Mouse (Mus musculus): Measurements from ENCODE around the gene Rfxap. TPM values are rescaled to one million over a fixed set of nuclear protein-coding genes. Genes with fewer than 3 reads are reported as not detected.
"Not testable (repeated sequence)": the region's sequence is repeated elsewhere in the genome, so short reads cannot be mapped to it uniquely, and the experiment has no call there.

The Rfxap gene
- polyA plus RNA-seq, 1 experiment from 2014 or later: 62.8 TPM

GRCm38 (mm10) chr3:54773613-54774012 lies 34.0 kb downstream of the Rfxap start:
- Histone ChIP-seq H3K4me3 (ENCODE audit: low read depth, low read length) (no peak overlapping the region), H3K9me3 (ENCODE audit: control insufficient read depth, low read length) (no peaks in the 10 kb centered on the region), H3K27ac (ENCODE audit: low read depth, low read length) (no peak overlapping the region), H3K9ac (replicated peaks; ENCODE audit: low read depth, low read length) (no peak overlapping the region), H3K4me2 (ENCODE audit: low read depth, low read length) (no peak overlapping the region), H3K27me3 (ENCODE audit: control insufficient read depth, insufficient read depth, low read length) (no peaks in the 10 kb centered on the region), H3K36me3 (ENCODE audit: control insufficient read depth, insufficient read depth, low read length) (no peaks in the 10 kb centered on the region), H3K4me1 (ENCODE audit: control insufficient read depth, insufficient read depth, low read length) (no peaks in the 10 kb centered on the region)
- ATAC-seq (ENCODE audit: low read depth): no peak
- WGBS: 84% methylated on average over 6 of the region's 6 CpGs

GRCm38 (mm10) chr3:54769349-54770275 lies 38.0 kb downstream of the Rfxap start:
- Histone ChIP-seq H3K4me2 (ENCODE audit: low read depth, low read length) (no peak overlapping the region), H3K9me3 (ENCODE audit: control insufficient read depth, low read length) (no peaks in the 10 kb centered on the region), H3K27ac (ENCODE audit: low read depth, low read length) (no peak overlapping the region), H3K4me3 (ENCODE audit: low read depth, low read length) (no peak overlapping the region), H3K36me3 (ENCODE audit: control insufficient read depth, insufficient read depth, low read length) (no peaks in the 10 kb centered on the region), H3K4me1 (ENCODE audit: control insufficient read depth, insufficient read depth, low read length) (no peaks in the 10 kb centered on the region), H3K9ac (replicated peaks; ENCODE audit: low read depth, low read length) (no peak overlapping the region), H3K27me3 (ENCODE audit: control insufficient read depth, insufficient read depth, low read length) (no peaks in the 10 kb centered on the region)
- ATAC-seq (ENCODE audit: low read depth): no peak
- 75% methylated on average over 17 of the region's 17 CpGs for WGBS

DNA sequence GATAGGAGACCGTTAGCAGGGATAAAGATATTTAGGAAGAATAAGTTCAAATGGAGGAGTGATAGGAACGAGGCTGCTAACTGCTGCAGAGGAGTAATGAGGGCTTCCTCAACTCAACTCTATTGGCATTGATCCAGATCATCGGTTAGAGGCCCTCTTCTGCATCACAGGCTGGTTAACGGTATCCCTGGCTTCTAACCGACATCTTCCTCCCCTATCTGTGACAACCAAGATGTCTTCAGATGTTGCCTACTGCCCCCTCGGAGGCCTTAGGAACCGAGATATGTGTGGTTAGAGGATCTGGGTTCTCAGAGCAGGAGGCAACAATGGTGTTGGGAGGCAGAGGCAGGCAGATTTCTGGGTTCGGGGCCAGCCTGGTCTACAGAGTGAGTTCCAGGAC lies 39.0 kb downstream of the Rfxap start:
- H3K9me3 ChIP-seq (ENCODE audit: control insufficient read depth, low read length): no peaks in the 10 kb centered on the region
- 90% methylated on average over 8 of the region's 8 CpGs for WGBS
- no peaks in the 10 kb centered on the region for H3K4me1 ChIP-seq (ENCODE audit: control insufficient read depth, insufficient read depth, low read length)
- no peak overlapping the region for H3K9ac ChIP-seq (replicated peaks; ENCODE audit: low read depth, low read length)
- ATAC-seq (ENCODE audit: low read depth): no peak
- no peak overlapping the region for H3K27ac ChIP-seq (ENCODE audit: low read depth, low read length)
- H3K4me3 ChIP-seq (ENCODE audit: low read depth, low read length): no peak overlapping the region
- no peaks in the 10 kb centered on the region for H3K27me3 ChIP-seq (ENCODE audit: control insufficient read depth, insufficient read depth, low read length)
- H3K4me2 ChIP-seq (ENCODE audit: low read depth, low read length): no peak overlapping the region
- no peaks in the 10 kb centered on the region for H3K36me3 ChIP-seq (ENCODE audit: control insufficient read depth, insufficient read depth, low read length)

- no peak overlapping the region for H3K9ac ChIP-seq (replicated peaks; ENCODE audit: low read depth, low read length)
- 88% methylated on average over 5 of the region's 5 CpGs for WGBS
- H3K27ac ChIP-seq (ENCODE audit: low read depth, low read length): no peak overlapping the region
- no peak overlapping the region for H3K4me2 ChIP-seq (ENCODE audit: low read depth, low read length)
- ATAC-seq (ENCODE audit: low read depth): no peak
- no peak overlapping the region for H3K4me3 ChIP-seq (ENCODE audit: low read depth, low read length)
- no peaks in the 10 kb centered on the region for H3K4me1 ChIP-seq (ENCODE audit: control insufficient read depth, insufficient read depth, low read length)
- H3K27me3 ChIP-seq (ENCODE audit: control insufficient read depth, insufficient read depth, low read length): no peaks in the 10 kb centered on the region
- no peaks in the 10 kb centered on the region for H3K9me3 ChIP-seq (ENCODE audit: control insufficient read depth, low read length)
- H3K36me3 ChIP-seq (ENCODE audit: control insufficient read depth, insufficient read depth, low read length): no peaks in the 10 kb centered on the region
Observed at GRCm38 (mm10) chr3:54766811-54767210, 40.8 kb downstream of the Rfxap start.

DNA sequence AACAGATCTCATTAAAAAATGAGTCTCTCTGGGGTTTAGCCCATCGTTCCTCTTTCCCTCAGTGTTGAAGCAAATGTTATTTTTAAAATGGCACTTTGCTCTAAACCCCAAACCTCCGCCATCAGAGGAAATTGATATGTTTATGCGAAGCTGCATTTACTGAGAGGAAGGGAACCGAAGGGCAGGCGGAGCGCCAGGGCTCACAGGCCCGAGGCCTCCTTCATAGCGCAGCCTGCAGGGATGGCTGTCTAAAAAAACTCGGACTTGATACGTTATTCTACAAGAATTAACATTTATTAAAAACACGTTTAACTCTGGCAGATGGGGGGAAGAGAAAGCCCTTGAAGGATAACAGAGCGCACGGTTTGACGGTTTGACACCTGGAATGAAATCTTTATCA lies 41.6 kb downstream of the Rfxap start:
- H3K9ac ChIP-seq (replicated peaks; ENCODE audit: low read depth, low read length): no peak overlapping the region
- WGBS: 84% methylated on average over 14 of the region's 14 CpGs
- no peaks in the 10 kb centered on the region for H3K9me3 ChIP-seq (ENCODE audit: control insufficient read depth, low read length)
- no peaks in the 10 kb centered on the region for H3K4me1 ChIP-seq (ENCODE audit: control insufficient read depth, insufficient read depth, low read length)
- H3K4me2 ChIP-seq (ENCODE audit: low read depth, low read length): no peak overlapping the region
- no peak overlapping the region for H3K4me3 ChIP-seq (ENCODE audit: low read depth, low read length)
- H3K27me3 ChIP-seq (ENCODE audit: control insufficient read depth, insufficient read depth, low read length): no peaks in the 10 kb centered on the region
- no peak overlapping the region for H3K27ac ChIP-seq (ENCODE audit: low read depth, low read length)
- no peak for ATAC-seq (ENCODE audit: low read depth)
- no peaks in the 10 kb centered on the region for H3K36me3 ChIP-seq (ENCODE audit: control insufficient read depth, insufficient read depth, low read length)

GRCm38 (mm10) chr3:54765521-54765920 lies 42.1 kb downstream of the Rfxap start:
- H3K4me3 ChIP-seq (ENCODE audit: low read depth, low read length); ATAC-seq (ENCODE audit: low read depth); H3K27ac ChIP-seq (ENCODE audit: low read depth, low read length); H3K4me1 ChIP-seq (ENCODE audit: control insufficient read depth, insufficient read depth, low read length); H3K4me2 ChIP-seq (ENCODE audit: low read depth, low read length); H3K9ac ChIP-seq (replicated peaks; ENCODE audit: low read depth, low read length); H3K9me3 ChIP-seq (ENCODE audit: control insufficient read depth, low read length); H3K27me3 ChIP-seq (ENCODE audit: control insufficient read depth, insufficient read depth, low read length); H3K36me3 ChIP-seq (ENCODE audit: control insufficient read depth, insufficient read depth, low read length): not testable (repeated sequence)
- WGBS: 90% methylated on average over 6 of the region's 6 CpGs

- no peak overlapping the region for H3K4me2 ChIP-seq (ENCODE audit: low read depth, low read length)
- no peaks in the 10 kb centered on the region for H3K4me1 ChIP-seq (ENCODE audit: control insufficient read depth, insufficient read depth, low read length)
- H3K9me3 ChIP-seq (ENCODE audit: control insufficient read depth, low read length): no peaks in the 10 kb centered on the region
- 72% methylated on average over 18 of the region's 18 CpGs for WGBS
- ATAC-seq (ENCODE audit: low read depth): peak; percentile 84; the same call in 1 of the 2 replicates
- H3K36me3 ChIP-seq (ENCODE audit: control insufficient read depth, insufficient read depth, low read length): no peaks in the 10 kb centered on the region
- H3K4me3 ChIP-seq (ENCODE audit: low read depth, low read length): no peak overlapping the region
- H3K9ac ChIP-seq (replicated peaks; ENCODE audit: low read depth, low read length): no peak overlapping the region
- H3K27ac ChIP-seq (ENCODE audit: low read depth, low read length): no peak overlapping the region
- H3K27me3 ChIP-seq (ENCODE audit: control insufficient read depth, insufficient read depth, low read length): no peaks in the 10 kb centered on the region
Observed at GRCm38 (mm10) chr3:54764418-54764817, 43.2 kb downstream of the Rfxap start.

DNA sequence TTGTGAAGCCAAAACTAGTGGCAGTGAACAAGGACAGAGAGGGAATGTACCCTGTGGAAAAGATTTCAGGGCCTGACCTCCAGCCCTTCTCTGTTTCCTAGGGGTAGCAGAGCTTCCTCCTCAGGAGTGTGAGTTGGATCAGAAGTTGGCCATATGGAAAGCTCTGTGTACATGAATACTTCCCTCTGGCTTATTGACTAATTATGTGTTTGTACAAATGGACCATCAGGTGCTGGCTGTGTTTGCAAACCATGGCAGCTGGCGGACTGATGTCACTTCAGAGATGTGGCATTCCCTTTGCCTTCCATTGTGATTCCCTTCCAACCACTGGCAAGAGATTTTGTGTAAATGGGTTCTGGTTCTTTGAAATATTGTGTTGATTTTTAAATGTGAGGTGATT lies 46.3 kb downstream of the Rfxap start:
- Histone ChIP-seq H3K9me3 (ENCODE audit: control insufficient read depth, low read length) (no peaks in the 10 kb centered on the region), H3K9ac (replicated peaks; ENCODE audit: low read depth, low read length) (no peak overlapping the region), H3K4me2 (ENCODE audit: low read depth, low read length) (no peak overlapping the region), H3K27me3 (ENCODE audit: control insufficient read depth, insufficient read depth, low read length) (no peaks in the 10 kb centered on the region), H3K4me3 (ENCODE audit: low read depth, low read length) (no peak overlapping the region), H3K4me1 (ENCODE audit: control insufficient read depth, insufficient read depth, low read length) (peaks cover 5% of the 10 kb centered on the region; the same call in 1 of the 2 replicates), H3K36me3 (ENCODE audit: control insufficient read depth, insufficient read depth, low read length) (no peaks in the 10 kb centered on the region), H3K27ac (ENCODE audit: low read depth, low read length) (no peak overlapping the region)
- no peak for ATAC-seq (ENCODE audit: low read depth)
- 86% methylated on average over 1 of the region's 1 CpGs for whole genome bisulfite sequencing

- H3K4me2 ChIP-seq (ENCODE audit: low read depth, low read length): no peak overlapping the region
Observed at GRCm38 (mm10) chr3:54760321-54761115, 47.1 kb downstream of the Rfxap start.

More at GRCm38 (mm10) chr3:54760321-54761115, 47.1 kb downstream of the Rfxap start:
- no peaks in the 10 kb centered on the region for H3K36me3 ChIP-seq (ENCODE audit: control insufficient read depth, insufficient read depth, low read length)
- no peaks in the 10 kb centered on the region for H3K27me3 ChIP-seq (ENCODE audit: control insufficient read depth, insufficient read depth, low read length)
- ATAC-seq (ENCODE audit: low read depth): no peak
- H3K4me1 ChIP-seq (ENCODE audit: control insufficient read depth, insufficient read depth, low read length): peaks cover 12% of the 10 kb centered on the region
- H3K27ac ChIP-seq (ENCODE audit: low read depth, low read length): no peak overlapping the region
- no peak overlapping the region for H3K4me3 ChIP-seq (ENCODE audit: low read depth, low read length)
- H3K9me3 ChIP-seq (ENCODE audit: control insufficient read depth, low read length): no peaks in the 10 kb centered on the region
- no peak overlapping the region for H3K9ac ChIP-seq (replicated peaks; ENCODE audit: low read depth, low read length)
- 59% methylated on average over 15 of the region's 15 CpGs for WGBS

Measured in neural tube, embryonic 14.5 days (tissue).